Mouse (Mus musculus) embryonic fibroblast, embryonic 13.5 days (primary cell): ENCODE results near the gene Eef1b2.

Experiments
- CTCF ChIP-seq: IDR thresholded peaks from 2 replicates; pipeline ENCODE4 v1.5.1; 2011; ENCODE audit warnings: mild to moderate bottlenecking, control low read depth, low read length, moderate library complexity, borderline replicate concordance; ENCODE audit not compliant: insufficient read depth
- POLR2A ChIP-seq: IDR thresholded peaks from 2 replicates; pipeline ENCODE4 v1.6.1; 2011; ENCODE audit warnings: low read depth, mild to moderate bottlenecking, control low read depth, low read length, moderate library complexity

- TF ChIP-seq CTCF (no peak), POLR2A (no peak)
Observed at GRCm38 (mm10) chr1:63140231-63140630, 36.4 kb upstream of the Eef1b2 start.
